Mouse (Mus musculus) heart, adult 2 months (tissue): ENCODE measurements around the gene Ndufa6.

Experiments used
- CTCF ChIP-seq: fragments of 200-600 bp; IDR thresholded peaks from 2 replicates; pipeline ENCODE4 v1.8.1; 2022; ENCODE audit warnings: antibody characterized with exemption, mild to moderate bottlenecking, moderate library complexity
- EP300 ChIP-seq: fragments of 200-500 bp; IDR thresholded peaks from 2 replicates; pipeline ENCODE4 v1.6.1; 2011; ENCODE audit warnings: low read depth, low read length, control low read depth; ENCODE audit not compliant: insufficient read depth
- POLR2A ChIP-seq: fragments of 200-500 bp; IDR thresholded peaks from 2 replicates; pipeline ENCODE4 v1.6.1; 2011; ENCODE audit warnings: mild to moderate bottlenecking, low read depth, low read length, control low read depth; ENCODE audit not compliant: insufficient read depth

DNA sequence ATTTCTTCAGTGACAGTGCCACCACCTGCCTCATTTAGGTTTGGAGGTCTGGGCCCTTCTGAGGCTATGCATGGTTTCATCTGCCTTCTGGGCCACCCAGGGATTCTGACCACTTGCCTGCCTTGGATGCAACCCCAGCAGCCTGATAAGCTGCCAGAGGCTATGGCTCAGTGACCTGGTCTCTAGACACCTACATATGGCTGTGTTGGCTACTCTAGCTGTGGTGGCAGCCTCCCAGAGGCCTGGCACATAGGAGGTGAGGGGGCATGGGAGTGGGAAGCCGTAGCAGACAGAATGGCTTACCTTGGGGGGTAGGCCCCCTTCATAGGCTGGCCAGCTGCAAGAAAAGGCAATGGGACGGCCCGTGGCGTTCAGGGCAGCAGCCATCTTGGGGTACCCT lies 18.9 kb downstream of the Ndufa6 start:
- TF ChIP-seq CTCF (no peak), POLR2A (no peak), EP300 (no peak)
